Mouse (Mus musculus) thymus, adult 2 months (tissue): ENCODE measurements around the gene Olfr1122.
"Not testable (repeated sequence)": the region's sequence is repeated elsewhere in the genome, so short reads cannot be mapped to it uniquely, and the experiment has no call there.

Source experiments
- CTCF ChIP-seq: fragments of 200-500 bp; IDR thresholded peaks from 2 replicates; pipeline ENCODE4 v1.5.1; 2012; ENCODE audit warnings: mild to moderate bottlenecking, control low read depth, low read length, moderate library complexity, borderline replicate concordance; ENCODE audit not compliant: control insufficient read depth, poor library complexity, insufficient read depth; ENCODE audit errors: extremely low read depth
- POLR2A ChIP-seq: fragments of 200-500 bp; IDR thresholded peaks from 2 replicates; pipeline ENCODE4 v1.6.1; 2012; ENCODE audit warnings: mild to moderate bottlenecking, low read length, control low read depth, moderate library complexity; ENCODE audit not compliant: control insufficient read depth, poor library complexity, insufficient read depth; ENCODE audit errors: extremely low read depth

GRCm38 (mm10) chr2:87393605-87394004 is 8.0 kb downstream of the Olfr1122 start:
- not testable (repeated sequence) for TF ChIP-seq CTCF, POLR2A
